Mouse (Mus musculus) kidney, adult 8-10 months (tissue): ENCODE results near the gene AI837181.

Experiments used
- DNase-seq, 2 experiments: peaks; one replicate each; pipeline ENCODE4 v3.0.0; 2022

The AI837181 gene

GRCm38 (mm10) chr19:5474281-5475068, 49.5 kb downstream of the AI837181 start:
- DNase-seq: no peak

- no peak for DNase-seq
These were observed 50.2 kb downstream of the AI837181 start for GRCm38 (mm10) chr19:5475069-5475714.
